13 mouse cellular contexts compared by ENCODE assay signal in genomic region chr1:34189318-34189717, GRCm38 (mm10).
A peak's percentile ranks its signal among the peaks of the same experiment; 100 is the strongest.
DNase-seq lines count a peak whose midpoint lies in the region; ATAC-seq and TF ChIP-seq lines count a peak whose summit lies in the region.
"Had no signal": no experiment of that assay in that cellular context is flagged by ENCODE, and none has a peak within 500 bp of the region (broad histone marks: within the 10 kb centered on the region; RNA-seq: fewer than 3 reads in every experiment).

No protein-coding gene starts in this region.

- no peaks in the 10 kb centered on the region for H3K4me1 ChIP-seq in embryonic facial prominence, embryonic 13.5 days
- H3K4me1 ChIP-seq in embryonic facial prominence, embryonic 10.5 days: 0 out of 2 replicates have a peak, but pooled peaks cover 3% of the 10 kb centered on the region
- H3K4me1 ChIP-seq: embryonic facial prominence, embryonic 12.5 days; heart, embryonic 10.5 days; limb, embryonic 12.5 days had no signal

- DNase-seq in embryonic facial prominence, embryonic 10.5 days (ENCODE audit: low spot score): no peak
- DNase-seq in layer of hippocampus, adult 11-12 months (ENCODE audit: low spot score): peak; percentile 72
- no peak for DNase-seq in layer of hippocampus, postnatal 25 days (ENCODE audit: extremely low spot score in 1 of 2, low spot score in 1 of 2)
- peak; percentile 25 for DNase-seq in brain, embryonic 14.5 days (ENCODE audit: low read depth)
- peak; percentile 62 to 68 for DNase-seq in left cerebral cortex, adult 9 months (ENCODE audit: low spot score in 2 of 2)
- no peak for DNase-seq in gastrocnemius, postnatal 10 days

- H3K4me3 ChIP-seq in embryonic facial prominence, embryonic 13.5 days: no peak overlapping the region
- no peak overlapping the region for H3K4me3 ChIP-seq in embryonic facial prominence, embryonic 10.5 days
- H3K4me3 ChIP-seq: embryonic facial prominence, embryonic 12.5 days; forebrain, embryonic 12.5 days; heart, embryonic 10.5 days; limb, embryonic 12.5 days had no signal

- H3K4me2 ChIP-seq in embryonic facial prominence, embryonic 13.5 days: no peak overlapping the region
- H3K4me2 ChIP-seq: embryonic facial prominence, embryonic 12.5 days; forebrain, embryonic 12.5 days; limb, embryonic 12.5 days had no signal

- H3K9me3 ChIP-seq in embryonic facial prominence, embryonic 13.5 days: no peaks in the 10 kb centered on the region
- H3K9me3 ChIP-seq in embryonic facial prominence, embryonic 10.5 days: no peaks in the 10 kb centered on the region
- H3K9me3 ChIP-seq: embryonic facial prominence, embryonic 12.5 days; forebrain, embryonic 12.5 days; heart, embryonic 10.5 days; limb, embryonic 12.5 days had no signal

- ATAC-seq in embryonic facial prominence, embryonic 13.5 days (ENCODE audit: insufficient number of reproducible peaks, insufficient read depth, low FRiP score, low TSS enrichment, low read depth): no peak
- ATAC-seq in monocyte, adult 5-6 weeks (replicated peaks; ENCODE audit: insufficient number of reproducible peaks, low FRiP score, low TSS enrichment, poor library complexity, severe bottlenecking): no peak

- 0 out of 2 replicates have a peak overlapping the region, but pooled peaks have one; percentile 16 for H3K27ac ChIP-seq in embryonic facial prominence, embryonic 13.5 days
- no peak overlapping the region for H3K27ac ChIP-seq in embryonic facial prominence, embryonic 10.5 days (replicated peaks)
- H3K27ac ChIP-seq: embryonic facial prominence, embryonic 12.5 days; forebrain, embryonic 12.5 days; heart, embryonic 10.5 days; limb, embryonic 12.5 days; macrophage had no signal

- peaks cover 38% of the 10 kb centered on the region for H3K36me3 ChIP-seq in embryonic facial prominence, embryonic 13.5 days
- H3K36me3 ChIP-seq in embryonic facial prominence, embryonic 10.5 days (replicated peaks): peaks cover 58% of the 10 kb centered on the region

- H3K27me3 ChIP-seq in embryonic facial prominence, embryonic 13.5 days: no peaks in the 10 kb centered on the region
- H3K27me3 ChIP-seq in embryonic facial prominence, embryonic 10.5 days (replicated peaks; ENCODE audit: low read depth, poor library complexity, severe bottlenecking): no peaks in the 10 kb centered on the region
- H3K27me3 ChIP-seq: embryonic facial prominence, embryonic 12.5 days; forebrain, embryonic 12.5 days; limb, embryonic 12.5 days had no signal

- 83% methylated on average over 14 of the region's 14 CpGs for WGBS in embryonic facial prominence, embryonic 13.5 days
- 91% methylated on average over 14 of the region's 14 CpGs for WGBS in embryonic facial prominence, embryonic 10.5 days

- TF ChIP-seq CTCF in brain, embryonic 14.5 days (IDR thresholded peaks at IDR 0.05; ENCODE audit: borderline replicate concordance, extremely low read depth, insufficient read depth, insufficient read length): no peak

- no peak for TF ChIP-seq POLR2A in brain, embryonic 14.5 days (IDR thresholded peaks at IDR 0.05; ENCODE audit: borderline replicate concordance, extremely low read depth, insufficient read depth, insufficient read length, poor library complexity, severe bottlenecking)

- H3K9ac ChIP-seq in embryonic facial prominence, embryonic 13.5 days: no peak overlapping the region
- H3K9ac ChIP-seq: embryonic facial prominence, embryonic 12.5 days; forebrain, embryonic 12.5 days; limb, embryonic 12.5 days had no signal

Comparison
In these comparisons a context has a peak if more than half of its experiments do, and no peak if none do; other contexts are left out.
1. DNase-seq: peak in layer of hippocampus, adult 11-12 months (single experiment), brain, embryonic 14.5 days (single experiment) and left cerebral cortex, adult 9 months (2 of 2); none in embryonic facial prominence, embryonic 10.5 days (single experiment), layer of hippocampus, postnatal 25 days (0 of 2) and gastrocnemius, postnatal 10 days (single experiment).